Mouse (Mus musculus): ENCODE measurements around the gene Wnt7a.

Gene Wnt7a

GRCm38 (mm10) chr6:91339612-91340246 is 71.4 kb downstream of the Wnt7a start:
- DNase-seq, result peak; percentile 42 to 48

GRCm38 (mm10) chr6:91335470-91335869 is 75.7 kb downstream of the Wnt7a start:
- no peak for DNase-seq

GRCm38 (mm10) chr6:91331886-91332285 is 79.3 kb downstream of the Wnt7a start:
- DNase-seq, result peak in 1 of 2 experiments; percentile 1

- DNase-seq, result peak in 1 of 2 experiments; percentile 15
These were observed 85.6 kb downstream of the Wnt7a start for GRCm38 (mm10) chr6:91325556-91325955.

- DNase-seq, result no peak
These were observed 86.4 kb downstream of the Wnt7a start for GRCm38 (mm10) chr6:91324752-91325151.

GRCm38 (mm10) chr6:91322001-91322772 is 89.0 kb downstream of the Wnt7a start:
- DNase-seq, result no peak
